Mouse (Mus musculus) intestine, embryonic 14.5 days (tissue): ENCODE results near the gene Apol9a. TPM values are rescaled to one million over a fixed set of nuclear protein-coding genes. Genes with fewer than 3 reads are reported as not detected.
A peak's percentile ranks its signal among the peaks of the same experiment; 100 is the strongest.

Experiments used
- ATAC-seq: fragments of 200-750 bp; cut with Nextera tagmentation; replicated peaks from 2 replicates; pipeline ENCODE4 v1.8.0; 2017; ENCODE audit warnings: low read depth, moderate number of reproducible peaks, moderate TSS enrichment, moderate library complexity; ENCODE audit not compliant: low FRiP score, low TSS enrichment
- DNase-seq: peaks from one replicate; pipeline ENCODE4 v3.0.0-alpha.2; 2018; ENCODE audit warnings: low spot score
- H3K27ac ChIP-seq: fragments of 300-500 bp; sonication (generic); 2 replicates; pipeline ENCODE4 v1.5.1; 2014; ENCODE audit warnings: low read depth, mild to moderate bottlenecking, control low read depth
- H3K27me3 ChIP-seq: fragments of 300-500 bp; sonication (generic); replicated peaks from 2 replicates; pipeline ENCODE4 v1.6.1; 2014; ENCODE audit warnings: low read length, control low read depth; ENCODE audit not compliant: control insufficient read depth, insufficient read depth
- H3K36me3 ChIP-seq: fragments of 300-500 bp; sonication (generic); 2 replicates; pipeline ENCODE4 v1.6.1; 2014; ENCODE audit warnings: low read length, control low read depth; ENCODE audit not compliant: control insufficient read depth, insufficient read depth
- H3K4me1 ChIP-seq: fragments of 300-500 bp; sonication (generic); replicated peaks from 2 replicates; pipeline ENCODE4 v1.6.1; 2014; ENCODE audit warnings: low read length, control low read depth, mixed read lengths; ENCODE audit not compliant: control insufficient read depth, insufficient read depth
- H3K4me2 ChIP-seq: fragments of 300-500 bp; sonication (generic); 2 replicates; pipeline ENCODE4 v1.6.1; 2014; ENCODE audit warnings: low read length
- H3K4me3 ChIP-seq: fragments of 300-500 bp; sonication (generic); 2 replicates; pipeline ENCODE4 v1.5.1; 2014; ENCODE audit warnings: low read depth, low read length, control low read depth, mixed read lengths
- H3K9ac ChIP-seq: fragments of 300-500 bp; sonication (generic); 2 replicates; pipeline ENCODE4 v1.6.1; 2014; ENCODE audit warnings: mild to moderate bottlenecking, low read length
- H3K9me3 ChIP-seq: fragments of 300-500 bp; sonication (generic); 2 replicates; pipeline ENCODE4 v1.6.1; 2016; ENCODE audit warnings: low read length, control low read depth; ENCODE audit not compliant: control insufficient read depth
- WGBS: fragments of 180-500 bp; shearing (Covaris S2); extraction: QIAGEN DNeasy Blood & Tissue Kit; methylation state at CpG from one replicate; pipeline ENCODE4 v1.1.7; 2014; 5-methylcytosine and 5-hydroxymethylcytosine counted together
- polyA plus RNA-seq: library from polyadenylated mRNA; unstranded; fragments of >200 nt; fragmentation: Nextera tagmentation; extraction: Ambion mirVana; gene quantifications from 2 replicates; pipeline ENCODE4 v1.2.1, GENCODE M21; 2014

Apol9a gene
- polyA plus RNA-seq, 1 experiment from 2014 or later, result 0.26 TPM

- no peaks in the 10 kb centered on the region for H3K27me3 ChIP-seq
These were observed 42.8 kb downstream of the Apol9a start for GRCm38 (mm10) chr15:77368148-77368547.

GRCm38 (mm10) chr15:77367504-77367903 lies 43.4 kb downstream of the Apol9a start:
- H3K4me3 ChIP-seq, result no peak overlapping the region
- H3K4me1 ChIP-seq, result peaks cover 33% of the 10 kb centered on the region; the same call in 1 of the 2 replicates
- no peak overlapping the region for H3K9ac ChIP-seq
- WGBS, result 44% methylated on average over 8 of the region's 8 CpGs
- H3K36me3 ChIP-seq, result no peaks in the 10 kb centered on the region
- H3K9me3 ChIP-seq, result no peaks in the 10 kb centered on the region
- no peaks in the 10 kb centered on the region for H3K27me3 ChIP-seq
- no peak overlapping the region for H3K4me2 ChIP-seq
- ATAC-seq (no peak), DNase-seq (no peak)
- H3K27ac ChIP-seq, result peak overlapping the region; percentile 95

More at GRCm38 (mm10) chr15:77368148-77368547, 42.8 kb downstream of the Apol9a start:
- Histone ChIP-seq H3K4me1 (peaks cover 29% of the 10 kb centered on the region; the same call in 1 of the 2 replicates), H3K27ac (peak overlapping the region; percentile 95), H3K4me2 (peak overlapping the region; percentile 35), H3K36me3 (no peaks in the 10 kb centered on the region), H3K4me3 (no peak overlapping the region), H3K9ac (0 out of 2 replicates have a peak overlapping the region, but pooled peaks have one; percentile 13), H3K9me3 (0 out of 2 replicates have a peak, but pooled peaks cover under 1% of the 10 kb centered on the region)
- DNase-seq (peak; percentile 99), ATAC-seq (peak; percentile 64)
- under 1% methylated on average over 13 of the region's 13 CpGs for WGBS

GRCm38 (mm10) chr15:77366706-77367484 lies 44.0 kb downstream of the Apol9a start:
- Histone ChIP-seq H3K27ac (peak overlapping the region; percentile 95), H3K27me3 (no peaks in the 10 kb centered on the region), H3K36me3 (no peaks in the 10 kb centered on the region), H3K9me3 (no peaks in the 10 kb centered on the region), H3K4me2 (peak overlapping the region; percentile 51), H3K4me3 (peak overlapping the region; percentile 20), H3K4me1 (peaks cover 33% of the 10 kb centered on the region; the same call in 1 of the 2 replicates), H3K9ac (peak overlapping the region; percentile 52)
- 2% methylated on average over 26 of the region's 26 CpGs for WGBS
- DNase-seq (peak; percentile 90), ATAC-seq (peak; percentile 59)

- Histone ChIP-seq H3K4me1 (peaks cover 33% of the 10 kb centered on the region; the same call in 1 of the 2 replicates), H3K9me3 (no peaks in the 10 kb centered on the region), H3K27ac (peak overlapping the region; percentile 95), H3K36me3 (no peaks in the 10 kb centered on the region), H3K4me2 (peak overlapping the region; percentile 51), H3K27me3 (no peaks in the 10 kb centered on the region), H3K9ac (peak overlapping the region; percentile 13; the same call in 1 of the 2 replicates), H3K4me3 (no peak overlapping the region)
- 51% methylated on average over 9 of the region's 9 CpGs for WGBS
- DNase-seq (no peak), ATAC-seq (no peak)
These were observed 45.0 kb downstream of the Apol9a start for GRCm38 (mm10) chr15:77365700-77366570.

GRCm38 (mm10) chr15:77364026-77364425 lies 46.9 kb downstream of the Apol9a start:
- DNase-seq (no peak), ATAC-seq (no peak)
- Histone ChIP-seq H3K27ac (no peak overlapping the region), H3K4me3 (no peak overlapping the region), H3K36me3 (no peaks in the 10 kb centered on the region), H3K27me3 (no peaks in the 10 kb centered on the region), H3K9ac (no peak overlapping the region), H3K4me1 (peaks cover 36% of the 10 kb centered on the region; the same call in 1 of the 2 replicates), H3K4me2 (no peak overlapping the region), H3K9me3 (no peaks in the 10 kb centered on the region)
- 77% methylated on average over 3 of the region's 3 CpGs for WGBS

- Histone ChIP-seq H3K9me3 (no peaks in the 10 kb centered on the region), H3K4me1 (peaks cover 36% of the 10 kb centered on the region; the same call in 1 of the 2 replicates), H3K9ac (no peak overlapping the region), H3K27me3 (no peaks in the 10 kb centered on the region), H3K4me3 (no peak overlapping the region), H3K36me3 (no peaks in the 10 kb centered on the region), H3K27ac (no peak overlapping the region), H3K4me2 (no peak overlapping the region)
- WGBS, result 53% methylated on average over 6 of the region's 6 CpGs
- DNase-seq (no peak), ATAC-seq (no peak)
These were observed 47.4 kb downstream of the Apol9a start for GRCm38 (mm10) chr15:77363578-77363977.

GRCm38 (mm10) chr15:77362952-77363351 lies 48.0 kb downstream of the Apol9a start:
- WGBS, result 19% methylated on average over 5 of the region's 5 CpGs
- Histone ChIP-seq H3K27me3 (no peaks in the 10 kb centered on the region), H3K36me3 (no peaks in the 10 kb centered on the region)

GRCm38 (mm10) chr15:77359905-77360304 lies 51.0 kb downstream of the Apol9a start:
- Histone ChIP-seq H3K9me3 (no peaks in the 10 kb centered on the region), H3K27me3 (no peaks in the 10 kb centered on the region), H3K4me3 (no peak overlapping the region), H3K9ac (no peak overlapping the region), H3K4me1 (peaks cover 30% of the 10 kb centered on the region), H3K27ac (no peak overlapping the region), H3K4me2 (no peak overlapping the region), H3K36me3 (no peaks in the 10 kb centered on the region)
- no peak for ATAC-seq
- 93% methylated on average over 8 of the region's 8 CpGs for WGBS
- DNase-seq, result no peak

More at GRCm38 (mm10) chr15:77362952-77363351, 48.0 kb downstream of the Apol9a start:
- H3K9ac ChIP-seq, result no peak overlapping the region
- no peak overlapping the region for H3K4me2 ChIP-seq
- ATAC-seq, result no peak
- no peak overlapping the region for H3K4me3 ChIP-seq
- DNase-seq, result no peak
- H3K27ac ChIP-seq, result no peak overlapping the region
- H3K4me1 ChIP-seq, result peaks cover 37% of the 10 kb centered on the region; the same call in 1 of the 2 replicates
- H3K9me3 ChIP-seq, result no peaks in the 10 kb centered on the region
